Mouse (Mus musculus) cortical plate, adult 2 months (tissue): ENCODE data around the gene Bloc1s4.

ENCODE experiments used
- CTCF ChIP-seq: fragments of 200-500 bp; IDR thresholded peaks from 2 replicates; pipeline ENCODE4 v1.5.1; 2011; ENCODE audit warnings: mild to moderate bottlenecking, control low read depth, low read length; ENCODE audit not compliant: insufficient read depth; ENCODE audit errors: extremely low read depth
- POLR2A ChIP-seq: fragments of 200-500 bp; IDR thresholded peaks from 2 replicates; pipeline ENCODE4 v1.6.1; 2011; ENCODE audit warnings: mild to moderate bottlenecking, low read length, control low read depth; ENCODE audit not compliant: insufficient read depth; ENCODE audit errors: extremely low read depth

- TF ChIP-seq CTCF (peak; percentile 60), POLR2A (no peak)
Measured at GRCm38 (mm10) chr5:36739829-36740228, 8.6 kb downstream of the Bloc1s4 start.
